Comparison of ENCODE assay signal across 8 mouse cellular contexts in the genomic region with DNA sequence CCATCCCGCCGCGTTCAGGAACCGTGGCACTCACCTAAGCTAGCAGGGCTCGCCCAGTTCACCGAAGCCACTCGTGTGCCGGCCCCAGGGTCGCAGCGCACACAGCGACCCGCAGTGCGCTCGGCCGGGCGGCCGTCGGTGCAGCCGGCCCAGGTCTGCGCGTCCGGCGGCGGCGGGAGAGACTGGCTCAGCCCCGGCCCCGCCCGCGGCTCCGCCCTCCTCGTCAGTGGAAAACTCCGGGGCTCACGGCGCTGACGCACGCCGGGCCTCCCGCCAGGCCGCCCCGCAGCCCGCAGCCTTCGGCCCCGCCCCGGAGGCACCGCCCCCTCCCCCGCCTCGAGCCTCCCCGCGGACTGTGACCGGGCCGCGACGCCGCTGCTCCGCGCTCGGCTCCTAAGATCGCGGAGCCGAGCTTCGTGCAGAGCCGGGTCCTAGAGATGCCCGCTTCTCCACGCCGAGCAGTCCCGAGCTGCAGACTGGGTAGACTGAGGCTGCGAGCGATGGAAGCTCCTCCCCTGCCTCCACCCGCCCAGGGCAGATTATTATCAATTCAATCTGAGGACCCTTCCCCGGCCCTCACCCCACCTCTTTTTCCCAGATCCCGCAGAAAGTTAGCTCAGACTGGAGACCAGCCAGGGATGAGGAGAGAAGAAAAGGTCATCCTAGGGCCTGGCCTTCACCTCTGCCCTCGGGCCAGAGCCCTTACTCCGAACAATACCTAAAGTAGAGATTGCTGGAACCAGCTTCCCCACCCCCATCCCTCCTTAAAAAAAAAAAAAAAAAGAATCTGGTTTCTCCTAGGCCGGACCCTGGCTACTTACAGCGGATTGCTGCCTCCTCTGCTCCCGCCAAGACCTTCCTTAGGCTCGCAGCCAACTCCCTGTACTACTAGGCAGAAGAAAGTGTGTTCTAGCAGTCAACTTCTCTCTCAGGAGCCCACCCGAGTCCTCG. TPM values are rescaled to one million over a fixed set of nuclear protein-coding genes. Genes with fewer than 3 reads are reported as not detected.
A peak's percentile ranks its signal among the peaks of the same experiment; 100 is the strongest.
DNase-seq lines count a peak whose midpoint lies in the region; ATAC-seq and TF ChIP-seq lines count a peak whose summit lies in the region.

No protein-coding gene starts in this region.

- H3K9ac ChIP-seq in heart, embryonic 13.5 days: peak overlapping the region; percentile 93
- H3K9ac ChIP-seq in kidney, postnatal 0 days (ENCODE audit: low read depth, low read length): peak overlapping the region; percentile 84
- H3K9ac ChIP-seq in liver, embryonic 16.5 days (ENCODE audit: low read depth, low read length): peak overlapping the region; percentile 66
- peak overlapping the region; percentile 56 for H3K9ac ChIP-seq in neural tube, embryonic 12.5 days
- H3K9ac ChIP-seq in stomach, embryonic 16.5 days (ENCODE audit: low read length): peak overlapping the region; percentile 87

- H3K9me3 ChIP-seq in heart, embryonic 13.5 days: no peaks in the 10 kb centered on the region
- no peaks in the 10 kb centered on the region for H3K9me3 ChIP-seq in kidney, postnatal 0 days (replicated peaks; ENCODE audit: low read length)
- H3K9me3 ChIP-seq in liver, embryonic 16.5 days (replicated peaks; ENCODE audit: control insufficient read depth, low read length): no peaks in the 10 kb centered on the region
- no peaks in the 10 kb centered on the region for H3K9me3 ChIP-seq in neural tube, embryonic 12.5 days
- no peaks in the 10 kb centered on the region for H3K9me3 ChIP-seq in stomach, embryonic 16.5 days (replicated peaks; ENCODE audit: control insufficient read depth, low read length)

- no peak for TF ChIP-seq CTCF in embryonic fibroblast, embryonic 13.5 days (IDR thresholded peaks at IDR 0.05; ENCODE audit: borderline replicate concordance, insufficient read depth, low read length)
- no peak for TF ChIP-seq CTCF in kidney, postnatal 0 days (IDR thresholded peaks at IDR 0.05; ENCODE audit: low read depth)

- peak overlapping the region; percentile 77 for H3K4me2 ChIP-seq in heart, embryonic 13.5 days
- H3K4me2 ChIP-seq in kidney, postnatal 0 days (ENCODE audit: low read length): peak overlapping the region; percentile 91
- peak overlapping the region; percentile 73 for H3K4me2 ChIP-seq in liver, embryonic 16.5 days (ENCODE audit: low read depth, low read length)
- H3K4me2 ChIP-seq in neural tube, embryonic 12.5 days (replicated peaks): peak overlapping the region; percentile 88
- H3K4me2 ChIP-seq in stomach, embryonic 16.5 days (ENCODE audit: low read depth, low read length): peak overlapping the region; percentile 87

- H3K4me3 ChIP-seq in embryonic fibroblast, embryonic 13.5 days (ENCODE audit: insufficient read depth, low read length): peak overlapping the region; percentile 76
- H3K4me3 ChIP-seq in heart, embryonic 13.5 days: peak overlapping the region; percentile 90
- H3K4me3 ChIP-seq in kidney, postnatal 0 days (replicated peaks; ENCODE audit: low read depth, low read length): peak overlapping the region; percentile 84
- H3K4me3 ChIP-seq in liver, embryonic 16.5 days (ENCODE audit: low read depth, low read length): peak overlapping the region; percentile 67
- H3K4me3 ChIP-seq in neural tube, embryonic 12.5 days: peak overlapping the region; percentile 56
- peak overlapping the region; percentile 79 for H3K4me3 ChIP-seq in stomach, embryonic 16.5 days (replicated peaks; ENCODE audit: low read length)

- H3K27me3 ChIP-seq in heart, embryonic 13.5 days (replicated peaks): no peaks in the 10 kb centered on the region
- no peaks in the 10 kb centered on the region for H3K27me3 ChIP-seq in kidney, postnatal 0 days (ENCODE audit: insufficient read depth, low read length)
- peaks cover 17% of the 10 kb centered on the region for H3K27me3 ChIP-seq in liver, embryonic 16.5 days (ENCODE audit: control insufficient read depth, insufficient read depth, low read depth, low read length)
- H3K27me3 ChIP-seq in neural tube, embryonic 12.5 days (replicated peaks): peaks cover 13% of the 10 kb centered on the region
- H3K27me3 ChIP-seq in stomach, embryonic 16.5 days (ENCODE audit: control insufficient read depth, insufficient read depth, low read length): no peaks in the 10 kb centered on the region

- peaks cover 9% of the 10 kb centered on the region for H3K4me1 ChIP-seq in embryonic fibroblast, embryonic 13.5 days (ENCODE audit: control insufficient read depth, insufficient read depth, low read length)
- H3K4me1 ChIP-seq in heart, embryonic 13.5 days: peaks cover 51% of the 10 kb centered on the region
- H3K4me1 ChIP-seq in kidney, postnatal 0 days (replicated peaks; ENCODE audit: insufficient read depth, low read length): peaks cover 34% of the 10 kb centered on the region
- peaks cover 43% of the 10 kb centered on the region for H3K4me1 ChIP-seq in liver, embryonic 16.5 days (ENCODE audit: control insufficient read depth, low read depth, low read length)
- H3K4me1 ChIP-seq in neural tube, embryonic 12.5 days: peaks cover 37% of the 10 kb centered on the region
- peaks cover 42% of the 10 kb centered on the region for H3K4me1 ChIP-seq in stomach, embryonic 16.5 days (ENCODE audit: control insufficient read depth, insufficient read depth, low read length)

- WGBS in heart, embryonic 13.5 days: under 1% methylated on average over 78 of the region's 79 CpGs
- WGBS in kidney, postnatal 0 days: 2% methylated on average over 73 of the region's 79 CpGs
- 2% methylated on average over 72 of the region's 79 CpGs for WGBS in liver, embryonic 16.5 days (ENCODE audit: insufficient replicate concordance)
- under 1% methylated on average over 76 of the region's 79 CpGs for WGBS in neural tube, embryonic 12.5 days
- WGBS in stomach, embryonic 16.5 days: under 1% methylated on average over 79 of the region's 79 CpGs

- peak; percentile 95 for DNase-seq in CD4-positive, CD25-positive, alpha-beta regulatory T cell, adult 2 months (ENCODE audit: low read depth, low spot score)
- peak; percentile 93 for DNase-seq in brain, adult 2 months (ENCODE audit: low read depth, low spot score)
- DNase-seq in kidney, postnatal 0 days (ENCODE audit: low spot score): peak; percentile 92

- no peaks in the 10 kb centered on the region for H3K36me3 ChIP-seq in heart, embryonic 13.5 days
- H3K36me3 ChIP-seq in kidney, postnatal 0 days (ENCODE audit: insufficient read depth, low read length): no peaks in the 10 kb centered on the region
- H3K36me3 ChIP-seq in liver, embryonic 16.5 days (ENCODE audit: control insufficient read depth, insufficient read depth): no peaks in the 10 kb centered on the region
- no peaks in the 10 kb centered on the region for H3K36me3 ChIP-seq in neural tube, embryonic 12.5 days
- no peaks in the 10 kb centered on the region for H3K36me3 ChIP-seq in stomach, embryonic 16.5 days (ENCODE audit: control insufficient read depth, insufficient read depth, low read length)

- peak; percentile 95 for TF ChIP-seq POLR2A in embryonic fibroblast, embryonic 13.5 days (IDR thresholded peaks at IDR 0.05; ENCODE audit: low read depth, low read length)

- H3K27ac ChIP-seq in embryonic fibroblast, embryonic 13.5 days (ENCODE audit: insufficient read depth, low read length): peak overlapping the region; percentile 97
- peak overlapping the region; percentile 100 for H3K27ac ChIP-seq in heart, embryonic 13.5 days (replicated peaks)
- H3K27ac ChIP-seq in kidney, postnatal 0 days: peak overlapping the region; percentile 96
- peak overlapping the region; percentile 72 for H3K27ac ChIP-seq in liver, embryonic 16.5 days (ENCODE audit: low read length)
- H3K27ac ChIP-seq in neural tube, embryonic 12.5 days: no peak overlapping the region
- peak overlapping the region; percentile 96 for H3K27ac ChIP-seq in stomach, embryonic 16.5 days (ENCODE audit: low read length)

- peak; percentile 82 for ATAC-seq in heart, embryonic 13.5 days (ENCODE audit: extremely low read depth, insufficient number of reproducible peaks, low FRiP score, low TSS enrichment)
- ATAC-seq in kidney, postnatal 0 days (replicated peaks; ENCODE audit: low FRiP score, low read depth): peak; percentile 75
- peak; percentile 80 for ATAC-seq in liver, embryonic 16.5 days (ENCODE audit: low read depth)
- ATAC-seq in neural tube, embryonic 12.5 days (ENCODE audit: low FRiP score, low read depth): peak; percentile 61
- ATAC-seq in stomach, embryonic 16.5 days (ENCODE audit: insufficient read depth, low FRiP score): peak; percentile 85

RNA-seq across cellular contexts. Expression of a gene that starts 0.6 kb away (rescaled TPM):
- polyA plus RNA-seq in embryonic fibroblast, embryonic 13.5 days (2011; ENCODE audit: insufficient read length, low read depth, missing spikeins): 17.7 and 20.1 TPM in 2 replicates
- 5.7 and 6.8 TPM in 2 replicates for polyA plus RNA-seq in heart, embryonic 13.5 days (2015; fragmentation: Nextera tagmentation; extraction: Ambion mirVana)
- 4.8 and 7.8 TPM in 2 replicates for polyA plus RNA-seq in kidney, postnatal 0 days (2015; fragmentation: Nextera tagmentation; extraction: Ambion mirVana)
- polyA plus RNA-seq in liver, embryonic 16.5 days (2015; fragmentation: Nextera tagmentation; extraction: Ambion mirVana): 2.5 and 3.3 TPM in 2 replicates
- polyA plus RNA-seq in neural tube, embryonic 12.5 days (2016; fragmentation: Nextera tagmentation; extraction: Ambion mirVana): 2.4 and 2.7 TPM in 2 replicates
- 5.9 and 7.8 TPM in 2 replicates for polyA plus RNA-seq in stomach, embryonic 16.5 days (2015; fragmentation: Nextera tagmentation; extraction: Ambion mirVana)

RNA-seq across cellular contexts. Expression of a gene that starts 39.5 kb away (rescaled TPM):
- not detected in 2 replicates for polyA plus RNA-seq in embryonic fibroblast, embryonic 13.5 days (2011; ENCODE audit: insufficient read length, low read depth, missing spikeins)
- polyA plus RNA-seq in heart, embryonic 13.5 days (2015; fragmentation: Nextera tagmentation; extraction: Ambion mirVana): 44.6 and 47.2 TPM in 2 replicates
- 0.04 and 0.16 TPM in 2 replicates for polyA plus RNA-seq in kidney, postnatal 0 days (2015; fragmentation: Nextera tagmentation; extraction: Ambion mirVana)
- polyA plus RNA-seq in liver, embryonic 16.5 days (2015; fragmentation: Nextera tagmentation; extraction: Ambion mirVana): 0.15 and 0.26 TPM in 2 replicates
- 0.25 and 0.49 TPM in 2 replicates for polyA plus RNA-seq in neural tube, embryonic 12.5 days (2016; fragmentation: Nextera tagmentation; extraction: Ambion mirVana)
- polyA plus RNA-seq in stomach, embryonic 16.5 days (2015; fragmentation: Nextera tagmentation; extraction: Ambion mirVana): 0.14 and 1.6 TPM in 2 replicates

RNA-seq across cellular contexts. Expression of a gene that starts 46.5 kb away (rescaled TPM):
- polyA plus RNA-seq in embryonic fibroblast, embryonic 13.5 days (2011; ENCODE audit: insufficient read length, low read depth, missing spikeins): not detected in 2 replicates
- polyA plus RNA-seq in heart, embryonic 13.5 days (2015; fragmentation: Nextera tagmentation; extraction: Ambion mirVana): 0.17 and 0.27 TPM in 2 replicates
- polyA plus RNA-seq in kidney, postnatal 0 days (2015; fragmentation: Nextera tagmentation; extraction: Ambion mirVana): 0.03 and 0.06 TPM in 2 replicates
- 0.08 and 0.21 TPM in 2 replicates for polyA plus RNA-seq in liver, embryonic 16.5 days (2015; fragmentation: Nextera tagmentation; extraction: Ambion mirVana)
- polyA plus RNA-seq in neural tube, embryonic 12.5 days (2016; fragmentation: Nextera tagmentation; extraction: Ambion mirVana): 0.28 and 0.38 TPM in 2 replicates
- polyA plus RNA-seq in stomach, embryonic 16.5 days (2015; fragmentation: Nextera tagmentation; extraction: Ambion mirVana): 0.04 and 0.15 TPM in 2 replicates

RNA-seq across cellular contexts. Expression of a gene that starts 46.5 kb away (rescaled TPM):
- polyA plus RNA-seq in embryonic fibroblast, embryonic 13.5 days (2011; ENCODE audit: insufficient read length, low read depth, missing spikeins): 7.4 and 10.5 TPM in 2 replicates
- 21.4 and 23.8 TPM in 2 replicates for polyA plus RNA-seq in heart, embryonic 13.5 days (2015; fragmentation: Nextera tagmentation; extraction: Ambion mirVana)
- 18.3 and 19.1 TPM in 2 replicates for polyA plus RNA-seq in kidney, postnatal 0 days (2015; fragmentation: Nextera tagmentation; extraction: Ambion mirVana)
- polyA plus RNA-seq in liver, embryonic 16.5 days (2015; fragmentation: Nextera tagmentation; extraction: Ambion mirVana): 10.6 and 12.1 TPM in 2 replicates
- polyA plus RNA-seq in neural tube, embryonic 12.5 days (2016; fragmentation: Nextera tagmentation; extraction: Ambion mirVana): 22.6 and 23.8 TPM in 2 replicates
- 31.6 and 39.0 TPM in 2 replicates for polyA plus RNA-seq in stomach, embryonic 16.5 days (2015; fragmentation: Nextera tagmentation; extraction: Ambion mirVana)

Comparison
In these comparisons a context has a peak if more than half of its experiments do, and no peak if none do; other contexts are left out.
1. RNA of a gene that starts 39.5 kb away (polyA plus RNA-seq): 44.6 to 47.2 TPM in heart, embryonic 13.5 days; 0.14 to 1.6 TPM in stomach, embryonic 16.5 days, 0.15 to 0.26 TPM in liver, embryonic 16.5 days, 0.25 to 0.49 TPM in neural tube, embryonic 12.5 days, 0.04 to 0.16 TPM in kidney, postnatal 0 days and not detected in embryonic fibroblast, embryonic 13.5 days; every median in the first group is over 10 times any median in the second.
2. Peak in every context shown above with its lines, with median percentiles within 50 percentile points of each other: DNase-seq, H3K4me3 ChIP-seq, ATAC-seq, H3K4me2 ChIP-seq and H3K9ac ChIP-seq.